Mouse (Mus musculus) kidney, postnatal 0 days (tissue): Measurements from ENCODE around the gene Ranbp3. TPM values are rescaled to one million over a fixed set of nuclear protein-coding genes. Genes with fewer than 3 reads are reported as not detected.

Experiments used
- ATAC-seq: fragments of 200-750 bp; cut with Nextera tagmentation; replicated peaks from 2 replicates; pipeline ENCODE4 v1.8.0; 2017; ENCODE audit warnings: low read depth, moderate number of reproducible peaks, moderate TSS enrichment, moderate library complexity; ENCODE audit not compliant: low FRiP score
- DNase-seq: peaks from one replicate; pipeline ENCODE4 v3.0.0-alpha.2; 2016; ENCODE audit warnings: low spot score
- H3K27ac ChIP-seq: fragments of 300-500 bp; sonication (generic); 2 replicates; pipeline ENCODE4 v1.5.1; 2014; ENCODE audit warnings: mild to moderate bottlenecking
- H3K27me3 ChIP-seq: fragments of 300-500 bp; sonication (generic); 2 replicates; pipeline ENCODE4 v1.6.1; 2014; ENCODE audit warnings: low read length, mixed read lengths; ENCODE audit not compliant: insufficient read depth
- H3K36me3 ChIP-seq: fragments of 300-500 bp; sonication (generic); 2 replicates; pipeline ENCODE4 v1.6.1; 2014; ENCODE audit warnings: low read length, mixed read lengths; ENCODE audit not compliant: insufficient read depth
- H3K4me1 ChIP-seq: fragments of 300-500 bp; sonication (generic); replicated peaks from 2 replicates; pipeline ENCODE4 v1.6.1; 2014; ENCODE audit warnings: antibody characterized with exemption, low read length, mixed read lengths; ENCODE audit not compliant: insufficient read depth
- H3K4me2 ChIP-seq: fragments of 300-500 bp; sonication (generic); 2 replicates; pipeline ENCODE4 v1.6.1; 2014; ENCODE audit warnings: mild to moderate bottlenecking, low read length, moderate library complexity, mixed read lengths
- H3K4me3 ChIP-seq: fragments of 300-500 bp; sonication (generic); replicated peaks from 2 replicates; pipeline ENCODE4 v1.5.1; 2014; ENCODE audit warnings: low read depth, low read length
- H3K9ac ChIP-seq: fragments of 300-500 bp; sonication (generic); 2 replicates; pipeline ENCODE4 v1.6.1; 2014; ENCODE audit warnings: low read depth, low read length
- H3K9me3 ChIP-seq: fragments of 300-500 bp; sonication (generic); replicated peaks from 2 replicates; pipeline ENCODE4 v1.6.1; 2016; ENCODE audit warnings: low read length, inconsistent platforms, mixed read lengths
- CTCF ChIP-seq: IDR thresholded peaks from 2 replicates; pipeline ENCODE4 v1.5.1; 2016; ENCODE audit warnings: antibody characterized with exemption, low read depth, mild to moderate bottlenecking, moderate library complexity
- WGBS: fragments of 180-500 bp; shearing (Covaris S2); extraction: QIAGEN DNeasy Blood & Tissue Kit; methylation state at CpG from one replicate; pipeline ENCODE4 v1.1.7; 2014; 5-methylcytosine and 5-hydroxymethylcytosine counted together
- polyA plus RNA-seq: library from polyadenylated mRNA; unstranded; fragments of >200 nt; fragmentation: Nextera tagmentation; extraction: Ambion mirVana; gene quantifications from 2 replicates; pipeline ENCODE4 v1.2.1, GENCODE M21; 2015

Gene Ranbp3
- polyA plus RNA-seq, 1 experiment from 2014 or later = 57.4 TPM

DNA sequence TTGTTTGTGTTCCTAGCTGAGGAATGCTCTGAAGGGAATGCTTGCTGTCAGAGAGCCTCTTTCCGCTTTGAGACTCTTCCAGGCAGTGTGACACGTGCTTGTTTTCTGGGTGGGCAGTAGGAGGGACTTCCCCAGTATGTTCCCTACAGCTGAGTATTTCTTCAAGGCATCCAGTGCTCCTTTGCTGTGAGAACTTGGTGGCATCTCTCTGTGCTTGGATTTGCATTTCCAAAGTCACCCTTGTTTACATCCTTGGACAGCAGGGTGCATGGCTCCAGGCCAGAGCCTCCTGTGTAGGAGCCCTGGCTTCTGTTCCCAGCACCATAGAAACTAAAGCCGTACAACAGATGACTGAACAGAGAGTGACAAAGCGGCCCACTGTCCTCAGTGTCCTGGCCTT lies 35.6 kb downstream of the Ranbp3 start:
- H3K27ac ChIP-seq = no peak overlapping the region
- H3K4me1 ChIP-seq = no peaks in the 10 kb centered on the region
- peaks cover 87% of the 10 kb centered on the region for H3K36me3 ChIP-seq
- TF ChIP-seq CTCF = no peak
- H3K9me3 ChIP-seq = no peaks in the 10 kb centered on the region
- H3K4me3 ChIP-seq = no peak overlapping the region
- DNase-seq = no peak
- H3K9ac ChIP-seq = no peak overlapping the region
- H3K4me2 ChIP-seq = no peak overlapping the region
- no peaks in the 10 kb centered on the region for H3K27me3 ChIP-seq
- no peak for ATAC-seq
- 89% methylated on average over 4 of the region's 4 CpGs for WGBS

DNA sequence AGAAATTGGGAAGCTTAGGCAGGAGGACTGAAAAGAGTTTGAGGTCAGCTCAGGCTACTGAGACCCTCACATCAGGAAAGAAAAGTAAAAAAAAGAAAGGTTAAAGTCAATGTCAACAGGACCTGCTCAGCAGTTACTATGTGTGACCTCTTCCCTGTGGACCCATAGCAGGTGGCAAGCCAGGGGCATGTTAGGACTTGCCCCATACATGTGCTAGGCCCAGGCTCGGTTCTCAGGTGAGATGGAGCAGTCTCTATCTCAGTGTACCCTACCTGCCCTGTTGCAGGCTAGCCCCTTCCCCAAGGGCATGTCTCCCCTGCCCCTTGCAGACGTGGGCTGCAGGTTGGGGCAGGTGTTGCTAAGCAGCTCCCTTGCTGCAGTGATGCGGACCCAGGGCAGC lies 36.6 kb downstream of the Ranbp3 start:
- 92% methylated on average over 3 of the region's 3 CpGs for WGBS
- no peak overlapping the region for H3K4me2 ChIP-seq
- H3K36me3 ChIP-seq = peaks cover 80% of the 10 kb centered on the region
- no peaks in the 10 kb centered on the region for H3K9me3 ChIP-seq
- no peak overlapping the region for H3K27ac ChIP-seq
- H3K4me1 ChIP-seq = no peaks in the 10 kb centered on the region
- H3K27me3 ChIP-seq = no peaks in the 10 kb centered on the region
- DNase-seq (no peak), ATAC-seq (no peak)
- H3K9ac ChIP-seq = no peak overlapping the region
- no peak for TF ChIP-seq CTCF
- no peak overlapping the region for H3K4me3 ChIP-seq

DNA sequence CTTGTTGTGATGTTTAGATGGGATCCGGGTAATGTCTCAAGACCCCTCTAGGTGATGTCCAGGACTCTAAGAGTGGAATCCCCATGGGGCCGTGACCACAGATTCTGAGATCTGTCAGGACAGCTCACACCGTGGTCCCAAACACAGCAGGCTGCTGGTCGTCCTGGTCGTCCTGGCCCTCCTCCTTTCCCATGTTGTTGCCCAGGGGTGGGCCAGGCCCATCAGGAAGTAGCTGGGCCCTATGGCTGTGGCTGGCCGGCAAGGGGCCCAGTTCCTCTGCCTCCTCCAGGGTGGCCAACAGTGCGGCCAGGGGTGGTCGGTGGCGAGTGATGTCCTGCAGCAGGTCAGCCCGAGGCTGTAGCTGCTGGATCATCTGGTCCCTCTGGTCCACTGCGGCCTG lies 42.3 kb downstream of the Ranbp3 start:
- Histone ChIP-seq H3K4me1 (peaks cover 15% of the 10 kb centered on the region), H3K27ac (no peak overlapping the region), H3K9ac (no peak overlapping the region), H3K4me2 (no peak overlapping the region), H3K4me3 (no peak overlapping the region), H3K9me3 (no peaks in the 10 kb centered on the region), H3K27me3 (no peaks in the 10 kb centered on the region), H3K36me3 (peaks cover 24% of the 10 kb centered on the region)
- 62% methylated on average over 11 of the region's 11 CpGs for WGBS
- DNase-seq (no peak), ATAC-seq (no peak)
- no peak for TF ChIP-seq CTCF

DNA sequence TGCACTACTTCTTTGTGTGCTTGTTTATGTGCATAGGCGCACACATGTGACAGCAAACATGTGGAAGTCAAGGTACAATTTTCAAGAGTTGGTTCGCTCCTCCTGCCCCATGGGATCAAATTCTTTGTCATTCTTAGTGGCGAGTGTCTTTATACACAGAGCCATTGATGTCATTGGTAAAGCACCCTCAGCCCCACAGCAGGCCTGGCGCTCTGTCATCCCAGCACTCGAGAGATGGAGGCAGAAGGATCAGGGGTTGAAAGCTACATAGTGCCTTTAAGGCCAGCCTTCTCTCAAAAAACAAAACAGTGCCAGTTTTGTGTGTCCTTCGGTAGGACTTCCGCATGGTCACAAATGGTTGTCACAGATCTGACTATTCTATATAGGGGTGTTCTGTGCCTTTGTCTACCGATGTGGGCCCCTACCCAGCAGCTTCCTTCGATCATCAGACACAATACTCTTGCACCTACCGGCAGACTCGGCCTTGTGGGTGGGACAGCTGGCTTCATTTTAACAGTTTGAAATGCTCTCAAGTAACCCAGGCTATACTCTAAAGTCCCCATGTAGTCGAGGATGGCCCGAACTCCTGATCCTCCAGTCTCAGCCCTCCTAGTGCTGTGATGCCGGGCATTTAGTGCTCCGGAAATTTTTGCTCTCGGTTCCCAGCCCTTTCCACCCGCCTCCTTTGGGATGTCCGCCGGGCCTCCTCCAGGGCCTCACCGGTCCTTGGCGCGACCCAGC lies 43.0 kb downstream of the Ranbp3 start:
- WGBS = 23% methylated on average over 22 of the region's 22 CpGs
- ATAC-seq = no peak
- peak; percentile 22 for DNase-seq

DNA sequence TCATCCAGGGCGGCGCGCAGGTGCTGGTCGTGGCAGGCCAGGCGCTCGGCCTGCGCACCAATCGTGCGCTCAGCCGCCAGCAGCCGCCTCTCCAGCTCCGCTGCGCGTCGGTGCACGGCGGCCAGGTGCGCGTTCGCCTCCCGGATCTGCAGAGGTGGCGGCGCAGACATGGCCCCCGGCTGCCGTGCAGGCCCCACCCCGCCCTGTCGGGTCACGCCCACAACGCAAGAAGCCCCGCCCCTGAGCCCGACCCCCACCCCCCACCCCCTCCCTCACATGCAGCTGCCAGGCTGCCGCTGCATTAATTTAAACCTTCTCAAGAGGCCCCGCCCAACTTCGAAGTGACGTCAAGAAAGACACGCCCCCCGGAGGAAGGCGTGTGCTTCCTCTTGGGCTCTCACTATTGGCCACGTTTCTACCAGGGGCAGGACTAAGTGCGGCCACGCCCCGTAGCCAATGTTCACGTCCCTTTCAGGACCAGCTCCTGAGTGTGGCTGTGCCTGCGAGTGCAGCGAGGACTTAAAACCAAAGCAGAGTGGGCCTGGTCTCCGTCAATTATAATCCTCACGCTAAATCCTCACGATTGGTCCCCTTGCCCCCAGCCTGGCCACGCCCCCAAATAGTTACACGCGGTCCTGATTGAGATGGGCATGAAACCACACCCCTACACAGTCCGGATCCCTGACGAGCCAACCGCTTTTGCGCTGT lies 43.7 kb downstream of the Ranbp3 start:
- ATAC-seq (peak; percentile 93), DNase-seq (peak; percentile 98)
- Histone ChIP-seq H3K36me3 (0 out of 2 replicates have a peak, but pooled peaks cover 18% of the 10 kb centered on the region), H3K9ac (peak overlapping the region; percentile 88), H3K4me3 (peak overlapping the region; percentile 77), H3K9me3 (no peaks in the 10 kb centered on the region), H3K27ac (peak overlapping the region; percentile 82), H3K4me2 (peak overlapping the region; percentile 70), H3K4me1 (peaks cover 15% of the 10 kb centered on the region), H3K27me3 (no peaks in the 10 kb centered on the region)
- TF ChIP-seq CTCF = no peak; the same call in 1 of the 2 replicates
- WGBS = under 1% methylated on average over 55 of the region's 55 CpGs

More for the DNA sequence above, 43.0 kb downstream of the Ranbp3 start:
- peaks cover 15% of the 10 kb centered on the region for H3K4me1 ChIP-seq
- peak overlapping the region; percentile 38 for H3K27ac ChIP-seq
- no peaks in the 10 kb centered on the region for H3K27me3 ChIP-seq
- peak overlapping the region; percentile 77 for H3K4me3 ChIP-seq
- peak overlapping the region; percentile 60 for H3K4me2 ChIP-seq
- no peak for TF ChIP-seq CTCF
- peaks cover 19% of the 10 kb centered on the region; the same call in 1 of the 2 replicates for H3K36me3 ChIP-seq
- H3K9ac ChIP-seq = peak overlapping the region; percentile 56
- no peaks in the 10 kb centered on the region for H3K9me3 ChIP-seq

DNA sequence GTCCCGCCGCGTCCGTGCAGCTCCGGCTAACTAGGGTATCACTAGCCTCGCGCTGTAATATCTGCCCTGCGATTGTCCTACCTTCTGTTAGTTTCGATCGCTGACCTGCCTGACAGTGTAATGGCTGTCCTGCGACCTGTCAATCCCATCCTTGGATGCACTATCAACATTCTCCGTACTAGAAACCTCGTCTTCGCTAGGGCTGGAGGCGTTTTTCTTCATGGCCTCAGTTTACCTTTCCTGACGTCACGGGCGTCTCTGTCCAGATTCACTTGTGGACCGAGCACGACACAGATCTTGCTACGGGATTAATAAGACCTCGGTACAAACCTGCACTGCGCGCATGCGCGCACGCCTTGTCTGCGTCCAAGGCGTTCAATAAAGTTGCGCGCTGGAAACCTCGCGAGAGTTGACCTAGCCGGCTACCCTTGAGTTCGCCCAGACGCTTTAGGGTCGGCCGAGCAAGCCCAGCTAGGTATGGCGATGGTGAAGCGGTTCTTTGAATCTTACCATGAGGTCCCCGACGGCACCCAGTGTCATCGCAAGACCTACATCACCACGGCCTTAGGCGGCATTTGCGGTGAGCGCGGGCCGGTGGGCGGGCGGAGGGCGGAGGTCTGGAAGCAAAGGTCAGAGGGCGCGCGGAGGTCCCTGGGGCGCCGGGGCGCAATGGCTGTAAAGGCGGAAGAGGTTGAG lies 44.4 kb downstream of the Ranbp3 start, which contains the start of the genes Ndufa11 and Vmac:
Gene Ndufa11, plus strand, starts transcription at position 405 of the 696 bp plus-strand sequence.
Gene Vmac, minus strand, starts transcription at position 660 of the 696 bp plus-strand sequence.
- Histone ChIP-seq H3K9ac (peak within 1 kb of the TSS; percentile 88), H3K4me1 (peaks cover 15% of the 10 kb centered on the region), H3K4me3 (peak within 1 kb of the TSS; percentile 77), H3K36me3 (0 out of 2 replicates have a peak, but pooled peaks cover 12% of the 10 kb centered on the region), H3K27me3 (no peaks in the 10 kb centered on the region), H3K27ac (peak within 1 kb of the TSS; percentile 82), H3K4me2 (peak within 1 kb of the TSS; percentile 70), H3K9me3 (no peaks in the 10 kb centered on the region)
- TF ChIP-seq CTCF = no peak
- ATAC-seq = peak; percentile 75
- WGBS = under 1% methylated on average over 59 of the region's 59 CpGs
- DNase-seq = peak; percentile 97
